Mouse (Mus musculus) G1E-ER4 (cell line): ENCODE results near the gene Gabra1. TPM values are rescaled to one million over a fixed set of nuclear protein-coding genes. Genes with fewer than 3 reads are reported as not detected.

ENCODE experiments used
- GATA1 ChIP-seq: IDR thresholded peaks from one replicate; pipeline ENCODE4 v1.8.0; 2012; ENCODE audit warnings: low read length, inconsistent platforms
- polyA plus RNA-seq: library from polyadenylated mRNA; stranded (reverse); fragments of >175 nt; gene quantifications from 2 replicates; pipeline ENCODE4 v1.2.3, GENCODE M21; 2012

Gabra1 gene
- polyA plus RNA-seq, result not detected in 2 replicates

GRCm38 (mm10) chr11:42182825-42183152, at the start of gene Gabra1:
Gene Gabra1, minus strand, starts transcription at chr11:42182930.
- TF ChIP-seq GATA1, result no peak

- no peak for TF ChIP-seq GATA1
Observed at GRCm38 (mm10) chr11:42181973-42182824, 531 bp downstream of the Gabra1 start.

- no peak for TF ChIP-seq GATA1
Observed at GRCm38 (mm10) chr11:42181426-42181825, 1.3 kb downstream of the Gabra1 start.

- no peak for TF ChIP-seq GATA1
Observed at GRCm38 (mm10) chr11:42179535-42179934, 3.2 kb downstream of the Gabra1 start.

- TF ChIP-seq GATA1, result no peak
Observed at GRCm38 (mm10) chr11:42178296-42178695, 4.4 kb downstream of the Gabra1 start.

GRCm38 (mm10) chr11:42151396-42151795, 31.3 kb downstream of the Gabra1 start:
- TF ChIP-seq GATA1, result no peak

GRCm38 (mm10) chr11:42116931-42117330, 65.8 kb downstream of the Gabra1 start:
- no peak for TF ChIP-seq GATA1

GRCm38 (mm10) chr11:42110051-42110450, 72.7 kb downstream of the Gabra1 start:
- TF ChIP-seq GATA1, result no peak

- TF ChIP-seq GATA1, result no peak
Observed at GRCm38 (mm10) chr11:42109627-42110026, 73.1 kb downstream of the Gabra1 start.

GRCm38 (mm10) chr11:42095556-42095955, 87.2 kb downstream of the Gabra1 start:
- no peak for TF ChIP-seq GATA1

Other genes starting within 250 kb of the Gabra1 start
- not detected in 2 replicates for gene Gabrg2, start 182.1 kb downstream of the Gabra1 start, polyA plus RNA-seq
- not detected in 2 replicates for gene Gabra6, start 138.1 kb upstream of the Gabra1 start, polyA plus RNA-seq
- gene Gabrb2, start 236.8 kb upstream of the Gabra1 start, polyA plus RNA-seq, result not detected in 2 replicates